Mouse (Mus musculus): ENCODE measurements at regions not wholly inside any gene's neighbourhood (a gene's known extent, or its start where the extent isn't known, plus 50 kb on each side); places are given as distances from the start of the nearest gene placed in this dataset.
A peak's percentile ranks its signal among the peaks of the same experiment; 100 is the strongest.
"Not testable (repeated sequence)": the region's sequence is repeated elsewhere in the genome, so short reads cannot be mapped to it uniquely, and the experiment has no call there.

DNA sequence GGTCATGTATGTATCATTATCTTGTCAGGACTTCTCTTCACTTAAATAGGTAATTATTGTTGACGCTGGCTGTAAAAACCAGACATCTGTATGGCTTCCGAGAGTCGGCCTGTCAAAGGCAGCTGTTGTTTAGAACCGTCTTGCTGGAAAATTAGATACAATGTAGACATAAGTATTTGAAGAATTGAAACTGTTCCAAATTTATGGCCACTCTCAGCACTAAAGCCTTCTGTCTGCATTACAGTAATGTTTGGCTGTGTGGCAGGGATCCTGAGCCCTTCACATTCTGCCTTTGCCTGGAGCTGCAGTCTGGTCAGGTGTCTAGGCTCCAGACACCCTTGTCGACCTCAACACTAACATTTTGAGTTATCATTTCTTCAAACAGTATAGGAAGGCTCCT, 300.2 kb upstream of the Cwc22 start:
- H3K27ac ChIP-seq = no peak overlapping the region
- no peak overlapping the region for H3K4me2 ChIP-seq
- 43% methylated on average over 5 of the region's 5 CpGs for WGBS
- H3K9ac ChIP-seq = no peak overlapping the region
- no peak overlapping the region for H3K4me3 ChIP-seq (replicated peaks)
- no peak for ATAC-seq (ENCODE audit: insufficient read depth, low FRiP score, low read depth)
- H3K27me3 ChIP-seq (replicated peaks) = no peaks in the 10 kb centered on the region
- no peaks in the 10 kb centered on the region for H3K4me1 ChIP-seq
- no peaks in the 10 kb centered on the region for H3K36me3 ChIP-seq
- H3K9me3 ChIP-seq = no peaks in the 10 kb centered on the region

GRCm38 (mm10) chr2:78240299-78240698, 294.1 kb upstream of the Cwc22 start:
- Histone ChIP-seq H3K9ac (no peak overlapping the region), H3K9me3 (no peaks in the 10 kb centered on the region), H3K4me3 (replicated peaks) (no peak overlapping the region), H3K27ac (no peak overlapping the region), H3K4me2 (no peak overlapping the region), H3K27me3 (replicated peaks) (no peaks in the 10 kb centered on the region), H3K4me1 (no peaks in the 10 kb centered on the region), H3K36me3 (no peaks in the 10 kb centered on the region)
- no peak for ATAC-seq (ENCODE audit: insufficient read depth, low FRiP score, low read depth)
- 39% methylated on average over 2 of the region's 2 CpGs for WGBS

DNA sequence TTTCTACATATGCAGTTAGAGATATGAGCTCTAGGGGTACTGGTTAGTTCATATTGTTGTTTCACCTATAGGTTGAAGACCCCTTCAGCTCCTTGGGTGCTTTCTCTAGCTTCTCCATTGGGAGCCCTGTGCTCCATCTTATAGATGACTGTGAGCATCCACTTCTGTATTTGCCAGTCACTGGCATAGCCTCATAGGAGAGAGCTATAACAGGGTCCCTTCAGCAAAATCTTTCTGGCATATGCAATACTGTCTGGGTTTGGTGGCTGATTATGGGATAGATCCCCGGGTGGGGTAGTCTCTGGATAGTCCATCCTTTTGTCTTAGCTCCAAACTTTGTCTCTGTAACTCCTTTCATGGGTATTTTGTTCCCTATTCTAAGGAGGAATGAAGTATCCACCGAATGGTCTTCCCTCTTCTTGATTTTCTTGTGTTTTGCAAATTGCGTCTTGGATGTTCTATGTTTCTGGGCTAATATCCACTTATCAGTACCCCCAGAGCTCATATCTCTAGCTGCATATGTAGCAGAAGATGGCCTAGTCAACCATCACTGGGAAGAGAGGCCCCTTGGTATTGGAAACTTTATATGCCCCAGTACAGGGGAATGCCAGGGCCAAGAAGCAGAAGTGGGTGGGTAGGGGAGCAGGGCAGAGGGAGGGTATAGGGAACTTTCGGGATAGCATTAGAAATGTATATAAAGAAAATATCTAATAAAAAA, 279.4 kb upstream of the Cwc22 start:
- H3K4me3 ChIP-seq (replicated peaks); ATAC-seq (ENCODE audit: insufficient read depth, low FRiP score, low read depth); H3K9me3 ChIP-seq; H3K36me3 ChIP-seq; H3K27me3 ChIP-seq (replicated peaks); H3K27ac ChIP-seq; H3K4me2 ChIP-seq; H3K9ac ChIP-seq; H3K4me1 ChIP-seq: not testable (repeated sequence)
- WGBS = 83% methylated on average over 4 of the region's 4 CpGs

DNA sequence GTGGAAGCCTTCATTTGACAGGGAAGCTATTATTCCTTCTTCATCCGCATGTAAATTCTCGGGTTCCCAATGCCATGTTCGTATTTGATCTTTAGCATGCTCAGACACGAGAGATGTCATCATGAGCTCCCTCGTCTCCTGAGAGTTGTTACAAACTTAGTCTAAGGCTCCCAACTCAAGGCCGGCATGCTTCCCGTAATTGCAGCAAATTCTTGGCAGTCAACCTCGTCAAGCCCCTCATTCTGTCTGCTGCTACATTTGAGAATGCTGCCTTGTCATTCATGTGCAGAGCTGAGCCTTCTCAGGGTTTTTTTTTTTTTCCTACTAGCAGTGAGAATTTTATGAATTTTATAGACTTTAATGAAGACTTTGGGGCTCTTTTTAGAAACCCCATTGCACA, 268.3 kb upstream of the Cwc22 start:
- Histone ChIP-seq H3K4me2 (no peak overlapping the region), H3K27ac (no peak overlapping the region), H3K9me3 (no peaks in the 10 kb centered on the region), H3K36me3 (no peaks in the 10 kb centered on the region), H3K27me3 (replicated peaks) (no peaks in the 10 kb centered on the region), H3K4me1 (no peaks in the 10 kb centered on the region), H3K9ac (no peak overlapping the region), H3K4me3 (replicated peaks) (no peak overlapping the region)
- ATAC-seq (ENCODE audit: insufficient read depth, low FRiP score, low read depth) = no peak
- WGBS = 66% methylated on average over 8 of the region's 8 CpGs

- H3K27me3 ChIP-seq (replicated peaks) = no peaks in the 10 kb centered on the region
- ATAC-seq (ENCODE audit: insufficient read depth, low FRiP score, low read depth) = peak; percentile 56
- no peak overlapping the region for H3K4me3 ChIP-seq (replicated peaks)
- no peak overlapping the region for H3K9ac ChIP-seq
- H3K36me3 ChIP-seq = no peaks in the 10 kb centered on the region
- H3K27ac ChIP-seq = no peak overlapping the region
- H3K4me1 ChIP-seq = no peaks in the 10 kb centered on the region
- no peak overlapping the region for H3K4me2 ChIP-seq
- no peaks in the 10 kb centered on the region for H3K9me3 ChIP-seq
- 52% methylated on average over 5 of the region's 5 CpGs for WGBS
Measured at GRCm38 (mm10) chr2:78205125-78205524, 258.9 kb upstream of the Cwc22 start.

DNA sequence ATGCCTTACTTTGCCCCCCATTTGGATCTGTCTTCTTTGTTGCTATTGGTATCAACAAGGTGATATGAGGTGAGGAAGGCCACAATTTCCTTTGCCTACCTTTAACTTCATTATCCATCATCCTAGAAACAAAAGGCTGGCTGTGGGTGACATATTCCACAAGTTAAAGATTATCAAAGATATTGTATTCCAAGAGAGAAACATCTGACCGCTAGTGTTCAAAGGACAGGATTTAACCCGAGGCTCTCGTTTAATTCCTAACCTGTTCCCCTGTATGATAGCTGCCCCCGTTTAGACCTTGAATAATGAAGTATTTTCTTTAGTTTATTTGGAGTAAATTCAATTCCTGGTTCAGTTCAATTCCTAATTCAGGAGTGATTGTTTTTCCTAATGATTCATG, 249.8 kb upstream of the Cwc22 start:
- no peak overlapping the region for H3K27ac ChIP-seq
- no peak overlapping the region for H3K9ac ChIP-seq
- no peaks in the 10 kb centered on the region for H3K27me3 ChIP-seq (replicated peaks)
- no peaks in the 10 kb centered on the region for H3K9me3 ChIP-seq
- H3K4me3 ChIP-seq (replicated peaks) = no peak overlapping the region
- H3K4me1 ChIP-seq = no peaks in the 10 kb centered on the region
- 63% methylated on average over 4 of the region's 4 CpGs for WGBS
- no peaks in the 10 kb centered on the region for H3K36me3 ChIP-seq
- no peak for ATAC-seq (ENCODE audit: insufficient read depth, low FRiP score, low read depth)
- H3K4me2 ChIP-seq = no peak overlapping the region

- Histone ChIP-seq H3K9ac (no peak overlapping the region), H3K36me3 (no peaks in the 10 kb centered on the region), H3K4me2 (no peak overlapping the region), H3K27me3 (replicated peaks) (no peaks in the 10 kb centered on the region), H3K27ac (no peak overlapping the region), H3K4me3 (replicated peaks) (no peak overlapping the region), H3K9me3 (no peaks in the 10 kb centered on the region), H3K4me1 (no peaks in the 10 kb centered on the region)
- ATAC-seq (ENCODE audit: insufficient read depth, low FRiP score, low read depth) = peak; percentile 31; the same call in 1 of the 2 replicates
- WGBS = 6% methylated on average over 1 of the region's 1 CpGs
Measured at GRCm38 (mm10) chr2:78189620-78190019, 243.4 kb upstream of the Cwc22 start.

DNA sequence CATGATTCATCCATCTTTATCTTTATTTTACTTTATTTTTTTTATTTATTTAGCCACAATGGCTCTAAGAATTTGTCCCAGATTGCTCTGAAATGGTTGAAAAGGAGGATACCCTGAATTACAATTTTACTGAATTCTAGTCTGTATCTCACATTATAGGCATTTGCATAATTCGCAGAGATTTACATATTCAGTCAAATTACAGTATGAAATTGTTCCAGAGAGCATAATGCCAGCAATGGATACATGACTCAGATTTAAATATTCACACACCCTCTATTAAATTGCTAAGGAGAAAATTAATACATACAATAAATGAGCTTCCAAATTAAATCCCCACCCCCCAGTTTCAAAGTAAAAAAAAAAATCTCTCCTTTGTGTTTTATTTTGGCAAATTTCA, 238.8 kb upstream of the Cwc22 start:
- no peak overlapping the region for H3K27ac ChIP-seq
- 73% methylated on average over 1 of the region's 1 CpGs for WGBS
- H3K9me3 ChIP-seq = no peaks in the 10 kb centered on the region
- no peak overlapping the region for H3K4me2 ChIP-seq
- H3K36me3 ChIP-seq = no peaks in the 10 kb centered on the region
- no peak overlapping the region for H3K4me3 ChIP-seq (replicated peaks)
- H3K27me3 ChIP-seq (replicated peaks) = no peaks in the 10 kb centered on the region
- no peak for ATAC-seq (ENCODE audit: insufficient read depth, low FRiP score, low read depth)
- H3K4me1 ChIP-seq = no peaks in the 10 kb centered on the region
- H3K9ac ChIP-seq = no peak overlapping the region

- Histone ChIP-seq H3K27ac (no peak overlapping the region), H3K27me3 (replicated peaks) (no peaks in the 10 kb centered on the region), H3K4me2 (no peak overlapping the region), H3K9ac (no peak overlapping the region), H3K4me1 (no peaks in the 10 kb centered on the region), H3K36me3 (no peaks in the 10 kb centered on the region), H3K4me3 (replicated peaks) (no peak overlapping the region), H3K9me3 (no peaks in the 10 kb centered on the region)
- 53% methylated on average over 4 of the region's 4 CpGs for WGBS
- ATAC-seq (ENCODE audit: insufficient read depth, low FRiP score, low read depth) = no peak
Measured at GRCm38 (mm10) chr2:78173784-78174183, 227.6 kb upstream of the Cwc22 start.

DNA sequence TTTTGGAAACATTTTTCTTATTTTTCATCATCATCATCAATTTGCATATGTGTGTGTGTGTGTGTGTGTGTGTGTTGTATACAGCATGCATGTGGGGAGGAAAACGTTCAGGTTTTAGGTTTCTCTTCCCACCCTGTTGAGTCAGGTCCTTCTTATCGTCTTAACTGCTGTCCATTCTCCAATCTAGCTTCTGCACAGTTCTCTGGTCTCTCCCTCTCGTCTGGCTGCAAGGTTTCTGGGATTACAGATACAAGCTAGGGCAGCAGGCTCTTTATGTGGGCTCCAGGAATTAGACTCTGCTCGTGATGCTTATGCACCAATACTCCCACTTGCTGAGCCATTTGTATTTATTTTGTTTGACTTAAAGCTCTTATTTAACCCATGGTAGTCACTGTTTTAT, 226.6 kb upstream of the Cwc22 start:
- no peak for ATAC-seq (ENCODE audit: insufficient read depth, low FRiP score, low read depth)
- Histone ChIP-seq H3K9ac (no peak overlapping the region), H3K36me3 (no peaks in the 10 kb centered on the region), H3K9me3 (no peaks in the 10 kb centered on the region), H3K4me3 (replicated peaks) (no peak overlapping the region), H3K4me1 (no peaks in the 10 kb centered on the region), H3K4me2 (no peak overlapping the region), H3K27me3 (replicated peaks) (no peaks in the 10 kb centered on the region), H3K27ac (no peak overlapping the region)
- 48% methylated on average over 4 of the region's 4 CpGs for WGBS

DNA sequence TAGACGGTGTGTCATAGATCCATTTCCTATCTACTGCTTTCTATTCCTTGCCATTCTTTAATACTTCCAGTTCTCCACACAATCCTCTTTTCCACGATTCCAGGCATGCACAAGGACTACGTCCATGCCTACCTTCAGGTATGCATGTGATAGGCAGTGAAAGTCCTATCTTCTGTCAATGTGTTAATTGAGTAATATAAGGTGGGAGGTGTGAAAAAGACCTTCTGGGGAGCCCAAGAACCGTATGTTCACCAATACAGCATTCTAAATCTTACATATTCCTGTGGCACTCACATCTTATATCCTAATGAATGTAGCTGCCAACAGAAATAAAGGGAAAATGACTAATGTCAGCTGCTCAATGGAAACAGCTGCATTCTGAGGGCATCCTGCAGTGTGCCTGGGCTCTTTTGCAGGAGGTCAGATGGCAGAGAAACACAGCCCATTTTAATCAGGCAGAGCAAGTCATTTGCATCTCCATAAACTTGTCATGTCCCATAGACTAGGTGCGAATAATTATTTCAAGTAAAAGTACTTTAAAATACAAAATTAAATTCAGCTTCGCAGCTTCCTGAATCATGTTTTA, 224.1 kb upstream of the Cwc22 start:
- no peaks in the 10 kb centered on the region for H3K36me3 ChIP-seq
- ATAC-seq (ENCODE audit: insufficient read depth, low FRiP score, low read depth) = no peak
- 85% methylated on average over 6 of the region's 6 CpGs for WGBS

DNA sequence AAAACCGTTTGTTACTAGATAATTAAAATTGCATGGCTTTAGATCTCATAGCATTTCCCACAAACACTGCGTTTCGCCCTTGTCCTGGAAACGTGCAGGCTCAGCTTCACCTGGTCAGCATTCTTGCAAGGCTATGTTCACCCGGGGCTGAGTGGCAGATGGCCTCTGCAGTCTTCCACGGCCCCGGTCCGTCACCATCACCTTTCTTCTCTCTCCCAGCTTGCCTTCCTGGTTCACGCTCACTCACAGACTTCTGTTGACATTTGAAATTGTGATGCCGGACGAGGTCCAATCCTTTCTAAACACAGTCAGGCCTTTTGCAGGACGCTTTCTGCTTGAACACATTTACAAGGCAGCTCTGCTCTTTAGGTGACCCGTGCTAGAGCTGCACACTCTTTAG, 219.3 kb upstream of the Cwc22 start:
- Histone ChIP-seq H3K9me3 (no peaks in the 10 kb centered on the region), H3K27ac (no peak overlapping the region), H3K4me1 (no peaks in the 10 kb centered on the region), H3K4me3 (replicated peaks) (no peak overlapping the region), H3K4me2 (no peak overlapping the region), H3K27me3 (replicated peaks) (no peaks in the 10 kb centered on the region), H3K9ac (no peak overlapping the region), H3K36me3 (no peaks in the 10 kb centered on the region)
- 65% methylated on average over 13 of the region's 13 CpGs for WGBS
- ATAC-seq (ENCODE audit: insufficient read depth, low FRiP score, low read depth) = no peak

More for the DNA sequence above, 224.1 kb upstream of the Cwc22 start:
- H3K4me2 ChIP-seq = no peak overlapping the region
- H3K4me1 ChIP-seq = no peaks in the 10 kb centered on the region
- H3K27ac ChIP-seq = no peak overlapping the region
- H3K27me3 ChIP-seq (replicated peaks) = no peaks in the 10 kb centered on the region
- no peaks in the 10 kb centered on the region for H3K9me3 ChIP-seq
- H3K9ac ChIP-seq = no peak overlapping the region
- no peak overlapping the region for H3K4me3 ChIP-seq (replicated peaks)

All from stomach, embryonic 15.5 days (tissue).